Mouse (Mus musculus): ENCODE data around the gene Trhr2. TPM values are rescaled to one million over a fixed set of nuclear protein-coding genes. Genes with fewer than 3 reads are reported as not detected.
"Not testable (repeated sequence)": the region's sequence is repeated elsewhere in the genome, so short reads cannot be mapped to it uniquely, and the experiment has no call there.

Gene Trhr2
- total RNA-seq, 2 experiments from 2014 or later = 2.3 to 3.0 TPM

DNA sequence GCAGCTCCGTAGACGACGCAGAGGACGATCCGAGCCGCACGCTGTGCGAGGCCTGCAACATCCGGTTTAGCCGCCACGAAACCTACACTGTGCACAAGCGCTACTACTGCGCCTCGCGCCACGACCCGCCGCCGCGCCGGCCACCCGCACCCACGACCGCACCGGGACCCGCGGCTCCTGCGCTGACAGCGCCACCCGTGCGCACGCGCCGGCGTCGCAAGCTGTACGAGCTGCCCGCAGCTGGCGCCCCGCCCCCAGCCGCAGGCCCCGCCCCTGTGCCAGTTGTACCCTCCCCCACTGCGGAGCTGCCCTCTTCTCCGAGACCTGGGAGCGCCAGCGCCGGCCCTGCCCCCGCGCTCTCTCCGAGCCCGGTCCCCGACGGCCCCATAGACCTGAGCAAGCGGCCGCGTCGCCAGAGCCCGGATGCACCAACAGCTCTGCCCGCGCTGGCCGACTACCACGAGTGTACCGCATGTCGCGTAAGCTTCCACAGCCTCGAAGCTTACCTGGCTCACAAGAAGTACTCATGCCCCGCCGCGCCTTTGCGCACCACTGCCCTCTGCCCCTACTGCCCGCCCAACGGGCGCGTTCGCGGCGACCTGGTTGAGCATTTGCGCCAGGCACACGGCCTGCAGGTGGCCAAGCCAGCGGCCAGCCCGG, 24.2 kb downstream of the Trhr2 start:
- intact Hi-C loops (cut with DNase I) = no loop called here
- peak in 1 of 2 experiments; percentile 63 for DNase-seq (ENCODE audit: low spot score in 2 of 2)

DNA sequence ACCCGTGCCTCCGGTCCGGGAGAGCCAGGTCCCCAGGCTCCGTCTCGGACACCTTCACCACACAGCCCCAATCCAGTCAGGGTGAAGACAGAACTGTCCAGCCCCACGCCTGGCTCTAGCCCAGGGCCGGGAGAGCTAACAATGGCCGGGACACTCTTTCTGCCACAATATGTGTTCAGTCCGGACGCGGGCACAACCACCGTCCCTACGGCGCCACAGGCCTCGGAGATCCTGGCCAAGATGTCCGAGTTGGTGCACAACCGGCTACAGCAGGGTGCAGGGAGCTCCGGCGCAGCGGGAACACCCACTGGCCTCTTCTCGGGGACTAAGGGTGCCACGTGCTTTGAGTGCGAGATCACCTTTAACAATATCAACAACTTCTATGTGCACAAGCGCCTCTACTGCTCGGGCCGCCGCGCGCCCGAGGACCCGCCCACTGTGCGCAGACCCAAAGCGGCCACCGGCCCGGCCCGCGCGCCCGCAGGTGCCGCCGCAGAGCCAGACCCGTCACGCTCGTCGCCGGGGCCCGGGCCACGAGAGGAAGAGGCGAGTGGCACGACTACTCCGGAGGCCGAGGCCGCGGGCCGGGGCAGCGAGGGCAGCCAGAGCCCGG, 24.8 kb downstream of the Trhr2 start:
- intact Hi-C loops (cut with DNase I) = no loop called here
- peak in 1 of 2 experiments; percentile 29 for DNase-seq (ENCODE audit: low spot score in 2 of 2)

DNA sequence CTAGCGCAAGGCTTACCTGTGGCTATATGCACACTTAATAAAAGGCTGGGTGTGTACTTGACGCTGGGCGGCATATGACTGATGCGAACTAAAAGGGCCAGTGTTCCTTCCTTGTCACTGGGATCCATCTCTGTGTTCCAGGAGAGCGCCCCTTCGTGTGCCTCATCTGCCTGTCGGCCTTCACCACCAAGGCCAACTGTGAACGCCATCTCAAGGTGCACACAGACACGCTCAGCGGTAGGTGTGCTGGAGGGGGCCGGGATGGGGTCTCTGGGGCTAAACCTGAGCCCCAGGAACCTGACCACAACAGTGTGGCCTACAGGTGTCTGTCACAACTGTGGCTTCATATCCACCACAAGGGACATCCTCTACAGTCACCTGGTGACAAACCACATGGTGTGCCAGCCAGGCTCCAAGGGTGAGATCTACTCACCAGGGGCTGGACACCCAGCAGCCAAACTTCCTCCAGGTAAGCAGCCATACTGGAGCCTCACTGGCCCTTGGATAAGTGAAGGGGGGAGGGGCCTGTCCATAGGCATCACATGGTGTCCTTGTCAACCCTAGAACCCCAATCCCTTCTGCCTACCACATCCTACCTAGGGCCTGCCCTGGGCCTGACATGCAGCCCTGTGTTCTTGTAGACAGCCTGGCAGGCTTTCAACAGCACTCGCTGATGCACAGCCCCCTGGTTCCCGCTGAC, 25.6 kb downstream of the Trhr2 start:
- no peak for DNase-seq (ENCODE audit: low spot score in 2 of 2)
- intact Hi-C loops (cut with DNase I) = loop anchor here (5.0 kb wide), 1 partner anchor 363 kb away; no protein-coding TSS in a partner anchor

DNA sequence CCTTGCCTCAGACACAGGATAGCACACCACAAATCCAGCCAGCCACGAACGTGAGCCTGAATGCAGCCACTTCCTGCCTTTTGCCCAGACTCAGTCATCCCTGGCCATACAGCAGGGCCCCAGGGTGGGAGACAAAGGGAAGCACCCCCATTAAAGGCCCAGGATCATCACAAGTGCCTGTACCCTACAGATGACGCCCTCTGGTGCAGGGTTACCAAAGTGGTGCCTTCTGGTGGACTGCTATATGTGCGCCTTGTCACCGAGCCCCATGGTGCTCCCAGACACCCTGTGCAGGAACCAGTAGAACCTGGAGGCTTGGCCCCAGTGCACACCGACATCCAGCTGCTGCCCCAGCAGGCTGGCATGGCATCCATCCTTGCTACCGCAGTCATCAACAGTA, 27.0 kb downstream of the Trhr2 start:
- intact Hi-C loops (cut with DNase I) = loop anchor here (1.0 to 5.0 kb wide), 2 partner anchors 60 to 361 kb away; no protein-coding TSS in a partner anchor
- DNase-seq (ENCODE audit: low spot score in 2 of 2) = no peak

DNA sequence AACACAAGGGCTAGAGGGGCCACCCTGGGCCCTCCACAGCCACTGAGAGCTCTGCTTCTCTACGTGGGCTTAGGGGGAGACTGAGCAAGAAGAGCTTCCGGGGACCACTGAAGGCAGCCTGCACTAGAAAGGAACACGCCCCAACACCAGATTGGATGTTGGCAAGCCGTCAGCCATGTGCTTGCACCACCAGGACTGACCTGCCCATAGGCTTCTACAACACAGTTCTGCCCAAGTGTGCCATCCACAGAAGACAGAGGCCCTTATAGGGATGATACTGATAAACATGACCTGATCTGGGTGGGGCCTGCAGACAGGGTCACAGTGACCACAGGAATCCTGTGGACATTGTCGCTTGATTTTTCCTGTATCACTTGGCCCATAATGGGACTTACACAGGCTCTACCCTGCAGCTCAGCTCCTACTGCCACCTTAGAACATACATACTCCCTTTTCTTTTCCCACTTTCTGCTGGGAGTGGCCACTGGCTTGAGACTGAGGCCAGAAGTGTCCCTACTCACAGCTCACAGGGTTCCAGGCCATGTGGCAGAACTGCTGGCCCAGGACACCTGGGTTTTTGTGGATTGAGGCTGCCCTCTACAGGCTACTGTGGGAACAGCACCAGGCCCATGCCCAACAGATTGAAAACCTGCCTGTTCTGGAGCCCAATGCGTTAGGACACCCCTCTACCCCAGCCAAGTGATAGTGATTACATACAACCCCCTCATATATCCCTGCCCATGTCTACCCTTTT, 27.6 kb downstream of the Trhr2 start:
- DNase-seq (ENCODE audit: low spot score in 2 of 2) = peak; percentile 80 to 83
- intact Hi-C loops (cut with DNase I) = loop anchor here (1.0 to 5.0 kb wide), 2 partner anchors 60 to 361 kb away; no protein-coding TSS in a partner anchor

DNA sequence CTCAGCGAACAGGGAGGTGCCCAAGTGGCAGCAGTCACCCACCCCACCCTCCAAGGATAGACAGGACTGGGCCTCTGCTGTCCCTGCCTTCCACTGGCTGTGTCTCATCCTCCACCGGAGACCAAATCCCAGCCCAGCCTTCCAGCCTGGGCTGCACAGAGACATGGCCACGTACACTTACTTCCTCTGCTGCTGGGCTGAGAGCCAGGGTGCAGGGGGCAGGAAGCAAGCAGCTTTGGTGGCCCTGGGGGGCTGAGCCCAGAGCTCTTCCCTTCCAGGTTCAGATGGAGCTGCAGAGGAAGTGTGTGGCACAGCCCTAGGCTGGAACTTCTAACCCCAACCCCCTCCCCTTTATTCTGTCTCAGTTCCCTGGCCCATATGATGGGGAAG, 29.4 kb downstream of the Trhr2 start:
- peak in 1 of 2 experiments; percentile 35 for DNase-seq (ENCODE audit: low spot score in 2 of 2)
- intact Hi-C loops (cut with DNase I) = loop anchor here (5.0 kb wide), 1 partner anchor 359 kb away; no protein-coding TSS in a partner anchor

DNA sequence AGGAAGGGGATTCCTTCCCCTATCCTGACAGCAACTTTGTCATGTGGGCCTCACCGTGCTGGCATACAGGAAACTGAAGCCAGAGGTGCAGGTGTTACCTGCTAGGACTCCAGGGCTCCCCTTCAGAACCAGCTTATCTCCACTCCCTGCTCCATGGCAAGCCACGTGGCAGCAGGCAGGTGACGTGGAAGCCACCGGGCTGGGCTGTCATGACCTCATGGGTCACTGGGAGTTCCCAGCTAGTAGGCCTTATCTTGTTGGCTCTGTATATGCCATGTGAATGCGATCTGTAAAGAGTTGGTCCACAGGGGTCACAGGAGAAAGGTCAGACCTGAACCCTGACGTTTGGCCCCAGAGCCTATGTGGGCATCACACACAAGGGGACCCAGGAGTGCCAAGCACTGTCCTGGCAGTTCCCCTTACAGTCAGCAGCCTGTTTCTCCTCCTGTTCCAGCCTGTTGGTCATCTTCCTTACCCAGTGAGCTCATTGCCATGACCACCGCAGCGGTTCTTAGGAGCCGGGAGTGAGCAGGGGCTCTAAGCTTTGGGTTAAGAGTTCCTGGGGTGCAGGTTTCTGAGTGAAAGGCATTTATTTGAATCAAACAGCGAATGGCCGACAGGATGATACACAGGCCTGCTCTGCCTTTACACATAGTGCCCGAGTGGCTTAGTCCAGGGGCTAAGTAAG, 30.0 kb downstream of the Trhr2 start:
- intact Hi-C loops (cut with DNase I) = loop anchor here (5.0 kb wide), 1 partner anchor 358 kb away; no protein-coding TSS in a partner anchor
- no peak for DNase-seq (ENCODE audit: low spot score in 2 of 2)

DNA sequence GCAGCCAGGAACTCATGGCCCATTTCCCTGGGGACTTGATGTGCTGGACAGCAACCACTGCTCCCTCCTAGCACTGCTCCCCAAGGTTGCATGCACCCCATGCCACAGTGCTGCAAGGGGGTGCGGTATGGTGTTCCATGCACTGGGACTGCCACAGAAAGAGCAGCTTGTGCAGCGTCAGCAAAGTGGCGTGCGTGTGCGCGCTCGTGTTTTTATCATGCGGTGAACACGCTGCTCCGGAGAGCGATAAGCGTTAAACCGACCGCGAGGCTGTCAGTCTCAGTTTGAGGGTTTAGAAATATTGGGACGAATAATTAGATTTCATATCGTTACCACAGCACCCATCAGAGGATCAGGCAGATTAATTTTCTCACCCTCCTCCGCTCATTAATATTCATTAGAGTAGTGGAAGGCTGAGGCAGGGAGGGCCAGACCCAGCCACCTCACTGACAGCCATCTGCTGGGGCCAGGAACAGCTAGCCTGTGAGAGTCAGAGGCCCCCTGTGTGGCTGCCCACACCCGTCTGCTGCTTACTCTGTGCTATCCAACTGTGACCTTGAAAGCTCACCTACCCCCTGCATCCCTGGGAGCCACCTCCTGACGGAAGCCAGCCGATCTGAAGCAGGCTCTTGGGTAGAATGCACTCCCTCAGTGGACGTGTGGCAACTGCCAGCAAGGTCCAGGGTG, 30.9 kb downstream of the Trhr2 start:
- intact Hi-C loops (cut with DNase I) = loop anchor here (5.0 kb wide), 1 partner anchor 357 kb away; no protein-coding TSS in a partner anchor
- DNase-seq (ENCODE audit: low spot score in 2 of 2) = no peak

DNA sequence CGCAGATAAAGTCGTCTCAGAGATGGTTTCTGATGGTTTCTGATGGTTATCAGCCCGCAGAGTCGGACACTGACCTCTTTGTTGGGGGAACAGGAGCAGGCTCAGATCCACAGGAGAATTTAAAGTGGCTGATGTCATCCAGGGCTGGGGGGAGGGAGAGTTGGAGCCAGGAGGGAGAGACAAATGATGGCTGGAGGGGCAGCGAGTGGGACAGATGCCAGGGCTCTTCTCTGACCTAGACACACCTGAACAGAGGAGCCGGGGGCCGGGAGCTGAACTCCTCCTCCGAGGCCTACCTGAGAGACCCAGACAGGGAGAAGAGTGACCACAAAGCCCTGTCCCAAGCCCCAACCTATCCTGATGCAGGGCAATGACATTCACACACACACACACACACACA, 31.5 kb downstream of the Trhr2 start:
- no peak for DNase-seq (ENCODE audit: low spot score in 2 of 2)
- intact Hi-C loops (cut with DNase I) = no loop called here

DNA sequence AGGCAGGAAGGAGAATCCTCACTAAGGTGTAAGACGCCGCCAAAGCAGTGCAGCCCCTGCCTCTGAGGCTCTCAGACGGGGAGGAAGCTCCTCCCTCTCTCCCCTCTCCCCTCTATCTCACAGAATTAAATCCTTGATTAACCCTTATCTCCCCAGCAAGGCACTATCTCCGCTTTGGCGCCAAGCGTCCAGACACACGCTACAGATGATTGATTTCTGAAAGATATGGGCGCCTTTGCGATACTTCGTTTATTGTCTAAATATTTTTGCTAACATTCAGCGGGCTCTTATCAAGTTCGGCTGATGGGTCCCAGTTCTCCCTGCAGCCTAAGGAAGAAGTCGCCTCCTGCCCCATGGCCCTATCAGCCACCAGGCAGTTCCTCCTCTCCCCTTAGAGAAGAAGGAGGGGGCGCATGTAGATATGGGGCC, 34.4 kb downstream of the Trhr2 start:
- DNase-seq (ENCODE audit: low spot score in 2 of 2) = no peak
- intact Hi-C loops (cut with DNase I) = no loop called here

DNA sequence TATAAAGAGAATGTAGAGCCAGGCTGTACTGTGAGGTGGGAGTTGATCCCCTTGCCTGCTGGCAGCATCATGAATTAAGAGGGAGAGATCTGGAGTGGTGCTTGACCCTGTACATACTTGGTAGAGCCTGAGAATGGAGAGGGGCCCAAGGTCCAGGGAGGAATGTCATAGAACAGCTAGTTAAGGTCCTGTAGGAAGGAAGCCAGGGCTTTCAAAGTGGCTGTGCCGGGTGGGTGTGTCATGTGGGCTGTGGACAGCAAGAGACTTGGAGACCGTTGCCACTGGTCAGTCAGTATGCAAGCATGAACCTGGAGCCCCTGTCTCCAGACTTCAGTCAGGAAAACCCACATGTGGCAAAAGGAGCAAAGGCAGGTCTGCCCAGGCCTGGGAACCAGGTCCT, 35.4 kb downstream of the Trhr2 start:
- intact Hi-C loops (cut with DNase I) = no loop called here
- DNase-seq (ENCODE audit: low spot score in 2 of 2) = no peak

DNA sequence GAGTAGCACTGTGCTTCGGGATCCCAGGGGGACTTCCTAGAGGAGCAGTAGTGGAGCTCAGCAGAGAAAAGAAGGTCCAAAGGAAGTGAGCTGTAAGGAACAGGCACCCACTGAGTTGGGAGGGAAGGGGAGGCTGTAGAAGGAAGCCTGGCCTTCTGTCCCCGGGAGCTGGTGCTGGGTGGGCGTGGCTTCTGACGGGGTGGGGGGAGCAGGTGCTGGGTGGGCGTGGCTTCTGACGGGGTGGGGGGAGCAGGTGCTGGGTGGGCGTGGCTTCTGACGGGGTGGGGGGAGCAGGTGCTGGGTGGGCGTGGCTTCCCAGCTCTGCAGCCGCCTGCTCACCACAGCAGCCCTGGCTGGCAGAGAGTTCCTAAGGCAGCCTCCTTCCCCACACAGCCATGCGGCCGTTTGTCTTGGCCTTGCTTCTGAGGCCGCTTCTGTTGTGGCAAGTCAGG, 36.6 kb downstream of the Trhr2 start:
- DNase-seq (ENCODE audit: low spot score in 2 of 2); intact Hi-C loops (cut with DNase I): not testable (repeated sequence)

DNA sequence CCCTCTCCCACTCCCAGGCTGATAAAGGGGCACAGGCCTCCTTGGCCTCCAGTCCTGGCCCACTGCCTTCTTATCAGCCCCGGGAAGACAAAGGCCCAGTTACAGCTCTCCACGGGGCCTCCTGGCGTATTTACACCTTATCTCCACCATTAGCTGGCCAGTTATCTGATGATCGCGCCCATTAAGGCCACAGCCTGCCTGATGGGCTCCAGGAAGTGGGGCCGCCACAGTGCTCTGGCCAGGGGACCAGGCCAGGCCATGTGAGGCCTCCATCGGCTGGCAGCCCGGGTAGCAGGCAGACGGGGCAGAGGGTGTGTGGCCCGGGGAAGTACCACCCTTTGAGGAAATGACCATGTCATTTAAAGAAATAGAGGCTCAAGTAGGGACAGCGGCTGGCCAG, 37.8 kb downstream of the Trhr2 start:
- no peak for DNase-seq (ENCODE audit: low spot score in 2 of 2)
- intact Hi-C loops (cut with DNase I) = no loop called here

DNA sequence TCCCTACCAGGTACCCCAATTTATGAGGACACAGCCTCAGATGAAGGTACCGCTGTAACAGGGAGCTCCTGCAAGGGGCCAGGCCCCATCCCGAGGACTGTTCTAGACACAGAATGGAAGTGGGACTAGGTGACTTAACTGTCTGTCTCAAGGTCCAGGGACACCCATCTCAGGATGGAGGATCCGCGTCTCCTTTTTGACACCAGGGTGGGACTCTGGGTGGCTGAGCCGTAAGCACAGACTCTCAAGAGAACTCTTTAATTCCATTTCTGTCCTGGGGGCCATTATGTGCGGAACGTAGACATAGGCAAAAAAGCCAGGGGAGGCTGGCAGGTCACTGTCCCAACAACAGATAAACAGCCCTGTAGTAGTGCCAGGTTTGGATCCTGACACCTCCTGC, 38.4 kb downstream of the Trhr2 start:
- intact Hi-C loops (cut with DNase I) = no loop called here
- DNase-seq (ENCODE audit: low spot score in 2 of 2) = no peak

DNA sequence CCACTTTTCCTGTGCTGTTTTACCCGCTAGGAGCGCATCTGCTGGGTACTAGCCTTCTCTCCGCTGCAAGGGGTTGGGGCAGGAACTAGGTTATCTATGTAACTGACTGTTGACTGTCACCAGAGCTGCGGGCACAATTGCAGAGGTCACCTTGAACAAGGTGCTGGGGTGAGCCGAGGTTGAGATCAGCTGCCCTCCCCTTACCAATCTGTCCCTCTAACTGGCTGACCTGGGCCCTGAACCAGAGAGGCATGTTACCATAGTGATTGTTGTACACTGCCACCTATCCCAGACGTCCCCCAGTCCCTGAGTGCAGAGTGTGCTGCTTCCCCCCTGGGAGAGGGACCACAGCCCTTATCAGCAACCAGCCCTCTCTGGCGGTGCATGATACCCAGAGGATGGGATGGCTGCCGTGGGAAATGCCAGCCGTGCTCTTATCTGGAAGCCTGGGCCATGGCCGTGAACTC, 39.1 kb downstream of the Trhr2 start:
- no peak for DNase-seq (ENCODE audit: low spot score in 2 of 2)
- intact Hi-C loops (cut with DNase I) = no loop called here

DNA sequence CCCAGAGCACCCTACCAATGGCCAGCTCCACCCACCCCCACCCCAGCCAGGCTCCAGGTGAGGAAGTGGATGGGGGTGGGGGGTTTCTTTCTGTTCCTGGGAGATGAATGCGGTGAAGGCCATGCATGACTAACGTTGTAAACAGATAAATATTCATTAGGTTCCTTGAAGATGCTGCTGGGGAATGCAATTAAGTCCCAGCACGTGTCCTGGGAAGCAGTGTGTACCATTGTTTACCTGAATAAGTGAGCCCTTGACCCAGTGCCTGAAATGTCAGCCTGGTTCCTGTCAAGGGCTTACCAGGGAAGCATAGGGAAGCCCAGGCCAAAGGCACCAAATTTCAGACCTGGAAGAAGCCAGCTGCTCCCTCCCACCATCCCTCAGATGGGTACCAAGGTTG, 40.0 kb downstream of the Trhr2 start:
- intact Hi-C loops (cut with DNase I) = no loop called here
- no peak for DNase-seq (ENCODE audit: low spot score in 2 of 2)

DNA sequence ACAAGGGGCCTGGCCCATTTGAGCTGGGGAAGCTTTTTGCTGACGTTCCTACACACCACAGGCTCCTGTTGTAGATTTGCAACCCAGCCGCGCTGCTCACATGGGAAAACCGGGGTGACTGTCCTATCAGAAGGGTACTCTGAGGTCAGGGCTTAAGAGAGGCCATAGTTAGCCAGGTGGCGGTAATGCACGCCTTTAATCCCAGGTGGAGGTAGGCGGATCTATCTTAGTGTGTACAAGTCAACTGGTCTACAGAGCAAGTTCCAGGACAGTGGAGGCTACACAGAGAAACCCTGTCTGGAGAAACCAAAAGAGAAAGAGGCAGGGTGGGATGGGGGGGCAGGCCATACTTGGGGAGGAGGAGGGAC, 40.9 kb downstream of the Trhr2 start:
- no peak for DNase-seq (ENCODE audit: low spot score in 2 of 2)
- intact Hi-C loops (cut with DNase I) = no loop called here

DNA sequence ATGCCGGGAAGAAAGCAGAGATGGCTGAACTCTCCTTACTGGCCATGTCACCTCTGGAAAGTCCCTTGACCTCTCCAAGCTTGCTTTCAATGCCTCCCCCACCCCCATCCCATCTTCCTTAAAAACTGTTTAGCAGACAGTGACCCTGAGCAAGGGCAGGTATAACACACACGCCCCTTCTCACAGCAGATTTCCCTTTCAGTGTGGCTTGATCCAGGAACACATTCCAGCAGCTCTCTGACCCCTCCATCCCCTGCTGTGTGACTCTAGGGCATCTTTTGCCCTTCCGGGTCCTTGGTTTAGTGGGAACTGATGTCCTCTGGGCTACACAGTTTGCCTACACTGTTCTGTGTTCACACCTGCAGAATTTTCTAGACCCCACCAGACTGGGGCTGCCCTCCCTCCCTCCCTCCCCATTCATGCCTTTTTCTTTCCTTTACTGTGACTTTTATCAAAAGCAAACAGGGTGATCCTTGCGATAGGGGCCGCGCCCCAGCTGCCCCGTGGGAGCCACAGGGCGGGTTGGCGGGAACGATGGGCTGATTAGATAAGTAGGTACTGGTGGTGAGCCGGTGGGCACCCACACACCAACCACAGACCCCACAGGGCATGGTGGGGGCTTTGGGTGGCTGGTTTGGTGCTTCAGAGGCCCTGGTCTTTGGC, 41.4 kb downstream of the Trhr2 start:
- DNase-seq (ENCODE audit: low spot score in 2 of 2) = no peak
- intact Hi-C loops (cut with DNase I) = no loop called here

Measured in left cerebral cortex, postnatal 14 days (tissue).